Mouse (Mus musculus) T-cell, adult 2 months (primary cell): ENCODE measurements at regions not wholly inside any gene's neighbourhood (a gene's known extent, or its start where the extent isn't known, plus 50 kb on each side); places are given as distances from the start of the nearest gene placed in this dataset.

Experiments
- DNase-seq: peaks from one replicate; pipeline ENCODE4 v3.0.0; 2022; ENCODE audit warnings: low spot score

DNA sequence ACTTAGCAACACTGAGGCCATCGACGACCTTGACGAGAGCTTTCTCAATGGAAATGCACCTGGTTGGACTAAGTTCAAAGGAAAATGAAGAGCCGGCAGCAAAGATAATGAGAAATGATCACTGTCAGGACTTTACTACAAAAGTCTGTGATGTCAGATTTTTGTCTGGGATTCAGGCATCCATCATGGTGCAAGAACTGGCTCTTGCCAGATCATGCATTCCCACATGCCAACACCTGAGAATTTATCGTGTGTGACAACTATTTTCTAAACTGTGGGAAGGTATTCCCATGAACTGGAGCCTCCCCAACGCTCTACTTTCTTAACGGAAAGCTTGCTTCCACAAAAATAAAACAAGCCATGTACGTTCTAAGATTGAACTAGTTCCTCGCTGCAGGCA is 58.1 kb downstream of the Irx6 start:
- DNase-seq, result no peak

DNA sequence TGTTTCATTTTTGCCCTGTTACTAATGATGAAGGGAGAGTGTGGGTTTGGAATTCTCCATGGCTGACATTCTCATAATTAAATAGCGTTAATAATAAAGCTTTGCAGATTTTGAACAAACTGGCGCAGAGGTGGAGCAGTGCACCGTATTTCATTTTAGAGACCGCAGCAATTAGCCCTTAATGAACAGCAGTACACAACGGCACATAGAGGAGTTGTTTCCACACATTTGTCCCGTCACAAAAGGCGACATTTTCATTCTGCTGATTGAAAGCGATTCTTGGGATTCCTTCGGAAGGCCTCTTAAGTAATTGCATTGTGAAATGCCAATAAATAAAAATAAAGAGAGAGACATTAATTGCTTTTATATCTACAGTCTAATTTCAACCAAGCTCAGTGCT is 61.6 kb downstream of the Irx6 start:
- no peak for DNase-seq

DNA sequence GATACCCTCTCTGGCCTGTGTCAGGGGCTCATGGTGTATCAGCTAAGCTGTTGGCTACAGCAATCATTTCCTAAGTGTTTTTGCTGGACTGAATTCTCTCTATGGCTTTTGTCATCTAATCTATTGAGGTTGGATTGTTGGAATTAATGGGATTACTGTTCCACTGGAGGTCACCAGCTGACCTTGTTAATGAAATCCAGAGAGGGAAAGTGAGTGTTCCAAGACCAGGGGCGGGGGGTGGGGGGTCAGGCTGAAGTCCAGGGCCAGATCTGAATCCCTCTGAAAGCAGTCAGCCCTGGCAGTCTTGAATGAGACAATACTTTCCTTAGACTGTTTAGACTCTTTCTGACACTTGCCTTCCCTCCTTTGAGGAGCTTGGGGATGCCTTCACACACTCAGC is 64.0 kb downstream of the Irx6 start:
- DNase-seq, result no peak

DNA sequence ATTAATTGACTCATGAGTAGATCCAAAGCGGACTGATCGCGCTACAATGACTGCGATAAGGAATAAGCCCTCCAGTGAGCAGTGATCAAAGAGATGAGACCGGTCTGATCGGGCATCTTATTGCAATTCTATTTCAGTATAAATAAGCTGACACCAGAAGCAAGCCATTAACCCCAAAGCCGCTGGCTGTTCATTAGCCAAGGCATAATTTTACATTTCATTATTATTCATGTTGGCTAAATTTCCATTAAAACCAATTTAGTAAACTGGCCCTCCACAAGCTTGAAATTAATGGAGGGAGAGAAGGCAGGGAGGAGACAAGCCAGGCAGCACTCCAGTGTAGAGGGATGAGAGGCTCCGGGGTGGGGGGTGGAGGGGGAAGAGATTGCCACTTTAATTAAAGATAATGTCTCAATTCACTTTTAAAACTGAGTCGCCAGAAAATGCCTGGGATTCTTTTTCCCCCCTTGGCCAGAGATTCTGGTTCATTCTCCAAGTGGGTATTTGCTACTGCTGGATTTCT is 66.3 kb downstream of the Irx6 start:
- DNase-seq, result no peak

DNA sequence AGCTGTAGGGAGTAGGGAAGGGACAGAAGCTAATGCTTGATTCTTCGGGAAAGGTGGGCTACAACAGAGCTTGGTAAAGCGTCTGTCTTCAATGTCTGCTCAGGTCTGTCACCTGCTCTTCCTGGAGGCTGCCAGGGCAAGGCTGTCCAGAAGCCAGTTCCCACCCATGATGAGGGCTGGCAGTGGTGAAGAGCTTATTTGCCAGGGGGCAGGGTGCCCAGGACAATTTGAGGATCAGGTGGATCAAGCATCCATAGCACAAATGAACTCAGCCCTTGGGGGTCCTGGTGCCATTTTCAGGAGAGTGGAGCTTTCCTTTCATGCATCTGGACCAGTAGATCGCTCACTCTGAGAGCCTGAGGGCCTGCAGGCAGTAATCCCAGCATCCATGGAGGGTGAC is 67.7 kb downstream of the Irx6 start:
- DNase-seq, result no peak

DNA sequence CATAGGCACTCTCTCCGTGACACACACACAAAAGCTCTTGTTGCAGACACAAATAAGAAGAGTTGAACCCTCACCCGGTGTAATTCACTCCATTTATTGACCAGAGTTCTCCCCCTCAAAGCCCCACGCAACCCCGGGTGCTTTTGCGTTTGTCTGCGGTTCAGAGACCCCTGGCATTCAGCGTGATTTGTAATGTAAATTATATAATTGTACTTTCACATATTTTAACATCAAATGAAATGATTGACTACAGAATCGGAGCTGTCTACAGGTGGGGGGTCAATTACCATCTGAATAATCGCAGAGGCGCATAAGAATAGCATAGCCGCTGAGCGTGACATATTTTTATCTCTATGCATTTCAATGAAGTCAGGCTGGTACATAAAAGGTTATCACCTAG is 69.0 kb downstream of the Irx6 start:
- DNase-seq, result no peak

DNA sequence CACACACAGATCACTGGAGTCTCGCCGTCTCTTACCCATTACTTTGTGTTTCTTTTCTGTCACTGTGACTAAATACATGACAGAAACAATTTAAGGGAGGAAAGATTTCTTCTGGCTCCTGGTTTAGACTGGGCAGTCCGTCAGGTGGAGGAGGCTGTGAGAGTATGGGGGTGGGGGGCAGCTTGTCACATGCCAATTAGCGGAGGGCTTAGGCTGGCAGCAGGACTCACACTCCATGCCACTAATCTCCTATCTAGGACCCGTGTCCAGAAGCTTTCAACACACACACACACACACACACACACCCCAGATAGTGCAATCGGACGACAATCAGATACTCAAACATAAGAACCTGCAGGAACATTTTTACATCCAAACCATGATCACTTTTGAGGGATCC is 73.0 kb downstream of the Irx6 start:
- no peak for DNase-seq

DNA sequence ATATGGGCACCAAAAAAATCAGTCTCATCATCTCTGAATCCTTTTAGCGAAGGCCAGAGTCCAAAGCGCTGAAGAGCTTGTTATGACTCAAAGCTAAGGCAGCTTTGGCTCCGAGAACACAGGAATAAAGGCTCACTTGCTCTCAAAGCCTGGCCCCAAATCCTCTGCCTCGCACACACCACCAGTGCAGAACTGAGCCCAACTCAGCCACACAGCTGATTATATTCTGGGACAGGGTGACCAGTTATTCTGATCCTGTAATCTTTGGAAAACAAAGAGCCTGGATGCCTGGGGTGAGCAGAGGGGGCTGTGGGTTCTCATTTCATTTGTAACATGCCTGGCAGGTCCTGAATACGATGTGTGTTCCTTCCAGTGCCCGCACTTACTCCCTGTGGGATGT is 73.9 kb downstream of the Irx6 start:
- no peak for DNase-seq

DNA sequence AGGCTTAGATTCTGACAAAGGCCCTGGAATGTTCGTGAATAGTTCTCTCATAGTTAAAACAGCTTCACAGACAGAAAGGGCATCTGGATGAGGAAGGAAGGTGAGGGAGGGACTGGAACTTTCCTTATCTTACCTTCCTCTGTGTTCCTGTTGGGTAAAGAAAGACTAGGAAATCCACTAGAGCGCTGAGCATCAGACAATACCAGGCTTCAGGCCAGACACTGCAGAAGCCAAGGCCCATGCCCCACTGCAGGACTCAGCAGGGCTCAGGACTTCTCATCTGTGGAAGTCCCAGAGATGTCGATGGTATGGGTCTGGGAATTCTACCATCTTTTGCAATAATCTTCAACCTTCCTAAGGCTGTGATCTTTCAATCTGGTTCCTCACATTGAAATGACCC is 67.2 kb upstream of the Mmp2 start:
- DNase-seq, result no peak

DNA sequence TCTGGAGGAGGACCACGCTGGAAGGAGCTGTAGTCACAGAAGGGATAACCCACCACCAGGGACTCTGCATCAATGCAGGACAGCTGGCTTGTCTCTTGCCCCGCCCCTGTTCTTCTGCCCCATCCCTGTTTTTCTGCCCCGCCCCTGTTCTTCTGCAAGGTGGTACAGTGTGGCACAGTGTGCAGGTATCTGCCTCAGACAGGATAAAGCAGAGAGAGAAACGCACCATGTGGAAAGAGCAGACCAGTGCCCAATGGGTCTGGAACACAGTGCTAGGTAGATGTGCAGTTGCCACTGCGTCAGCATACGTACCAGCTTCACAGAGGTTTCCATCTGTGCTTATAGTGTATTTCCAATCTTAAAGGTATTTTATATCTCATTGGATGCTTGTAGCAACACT is 66.2 kb upstream of the Mmp2 start:
- no peak for DNase-seq

DNA sequence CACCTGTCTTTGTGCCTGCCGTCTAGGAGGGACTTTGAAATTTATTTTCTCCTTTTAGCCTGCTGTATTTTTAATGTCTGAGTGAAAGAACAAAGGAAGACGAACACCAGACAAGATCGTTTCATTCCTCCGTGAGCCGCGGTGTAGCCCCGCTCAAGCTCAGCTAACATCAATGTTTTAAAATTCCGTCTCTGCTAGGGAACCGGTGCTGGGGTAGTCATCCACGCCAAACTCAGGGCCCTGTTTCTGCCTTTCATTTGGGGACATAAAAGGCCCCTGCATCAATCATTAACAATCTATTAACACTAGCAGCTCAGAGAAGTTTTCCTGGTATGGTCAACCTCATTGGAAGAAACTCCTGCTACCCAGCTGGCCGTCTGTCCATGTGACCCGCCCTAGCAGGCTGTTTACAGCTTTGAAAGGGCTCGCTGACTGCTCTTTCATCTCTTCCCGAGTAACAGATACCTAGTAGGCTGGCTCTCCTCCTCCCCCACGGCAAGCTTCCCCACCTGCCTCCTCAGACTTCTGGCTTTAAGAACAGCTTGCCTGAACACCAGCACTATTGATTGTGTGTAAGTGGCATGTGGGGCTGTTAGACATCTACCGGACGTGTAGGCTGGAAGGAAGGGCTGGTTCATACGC is 65.0 kb upstream of the Mmp2 start:
- no peak for DNase-seq

DNA sequence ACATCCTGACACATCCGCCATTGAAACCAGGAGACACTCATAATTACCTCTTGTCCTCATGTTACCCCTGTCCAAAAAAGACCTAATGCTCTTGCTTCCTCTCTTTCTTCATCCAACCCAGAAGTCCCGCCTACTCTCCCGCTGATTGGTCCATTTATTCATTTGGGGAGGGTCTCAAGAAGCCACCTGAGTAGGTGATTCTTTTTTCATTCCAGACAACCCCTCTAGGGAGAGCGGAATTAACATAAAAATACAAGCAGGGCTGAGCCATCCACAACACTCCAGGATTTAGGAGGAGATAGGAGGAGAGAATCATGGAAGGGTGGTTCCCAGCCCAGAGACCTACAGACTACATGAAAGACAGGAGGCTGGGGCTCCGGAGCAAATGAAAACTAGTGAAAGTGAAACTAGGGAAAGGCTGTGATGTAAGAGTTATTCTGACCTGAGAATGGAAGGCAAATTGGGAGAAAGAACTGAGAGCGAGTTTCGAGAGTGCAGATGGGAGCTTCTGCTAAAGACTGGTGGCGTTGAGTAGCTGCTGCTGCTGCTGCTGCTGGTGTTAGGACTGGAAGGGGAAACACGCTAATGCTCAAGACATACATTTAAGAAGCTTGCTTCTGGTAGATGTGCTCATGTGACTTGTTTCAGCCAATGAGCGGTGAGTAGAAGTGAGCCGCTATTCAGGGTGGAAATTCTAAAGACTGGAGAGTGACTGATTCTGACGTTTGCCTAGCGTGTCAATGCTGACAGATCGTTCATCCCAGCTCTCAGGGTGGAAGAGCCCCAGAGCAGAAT is 55.0 kb upstream of the Mmp2 start:
- peak; percentile 10 for DNase-seq

DNA sequence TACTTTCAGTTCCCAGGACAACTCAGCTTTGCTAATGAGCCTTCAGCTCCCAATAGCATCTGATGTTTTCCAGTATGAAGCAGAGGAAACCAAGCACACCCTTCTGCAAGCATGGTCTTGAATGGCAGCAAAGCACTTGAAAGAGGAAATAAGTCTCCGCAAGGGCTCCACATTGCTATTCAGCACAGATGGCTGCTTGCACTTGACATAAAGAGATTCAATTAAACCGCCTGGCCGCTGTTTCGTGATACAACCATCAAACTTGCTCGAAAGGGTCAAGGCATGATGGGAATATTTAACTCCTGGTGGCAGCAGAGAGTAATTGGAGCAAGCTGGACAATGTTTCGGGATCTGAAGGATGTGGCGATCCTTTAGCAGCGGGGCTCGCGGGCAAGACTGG is 54.3 kb upstream of the Mmp2 start:
- DNase-seq, result no peak

DNA sequence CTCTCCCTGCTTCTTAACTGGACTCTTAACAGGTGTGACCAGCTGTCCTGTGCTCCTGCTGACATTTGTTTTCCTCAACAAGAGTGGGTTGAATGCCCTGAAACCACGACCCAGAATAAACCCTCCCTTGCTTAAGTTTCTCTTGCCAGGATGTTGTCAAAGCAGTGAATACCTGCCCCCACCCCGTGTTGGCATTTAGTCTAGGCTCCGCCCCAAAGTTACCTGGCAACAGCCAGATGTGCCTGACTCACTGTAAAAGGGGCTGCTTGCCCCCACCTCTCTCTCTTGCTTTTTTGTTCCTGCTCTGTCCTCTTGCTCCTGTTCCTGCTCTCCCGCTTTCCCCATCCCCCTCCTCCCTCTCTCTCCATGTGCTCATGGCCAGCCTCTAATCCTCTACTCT is 51.9 kb upstream of the Mmp2 start:
- no peak for DNase-seq

DNA sequence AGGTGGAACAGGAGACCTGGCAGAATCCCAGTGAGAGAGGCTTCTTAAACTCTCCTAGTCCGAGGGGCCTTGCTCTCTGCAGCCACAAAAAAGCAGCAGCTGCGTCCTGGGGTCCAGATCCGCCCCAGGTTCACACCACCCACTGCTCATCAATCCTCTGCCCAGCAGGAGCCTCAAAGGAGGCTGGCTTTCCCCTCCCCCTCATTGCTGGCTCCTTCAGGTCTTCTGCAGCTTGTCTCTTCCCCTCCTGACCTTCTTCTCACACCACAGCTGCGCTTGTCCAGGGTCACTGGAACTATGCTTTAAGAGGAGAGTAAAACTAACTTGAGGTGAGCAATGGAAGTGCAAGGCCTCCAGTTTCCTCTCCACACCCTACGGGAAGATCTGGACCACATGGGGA is 50.0 kb upstream of the Mmp2 start:
- DNase-seq, result no peak
